Mouse (Mus musculus) ES-Bruce4 (cell line): ENCODE data around the gene Shprh.
"Not testable (repeated sequence)": the region's sequence is repeated elsewhere in the genome, so short reads cannot be mapped to it uniquely, and the experiment has no call there.

Experiments used
- CTCF ChIP-seq: IDR thresholded peaks from one replicate; pipeline ENCODE4 v1.8.1; 2011; ENCODE audit warnings: low read depth, low read length
- POLR2A ChIP-seq: IDR thresholded peaks from one replicate; pipeline ENCODE4 v1.8.1; 2011; ENCODE audit warnings: low read length; ENCODE audit not compliant: insufficient read depth

- TF ChIP-seq POLR2A, CTCF: not testable (repeated sequence)
Observed at GRCm38 (mm10) chr10:11253581-11253980, 104.4 kb downstream of the Shprh start.
